Comparison of ENCODE assay signal across 8 mouse cellular contexts in the genomic region with DNA sequence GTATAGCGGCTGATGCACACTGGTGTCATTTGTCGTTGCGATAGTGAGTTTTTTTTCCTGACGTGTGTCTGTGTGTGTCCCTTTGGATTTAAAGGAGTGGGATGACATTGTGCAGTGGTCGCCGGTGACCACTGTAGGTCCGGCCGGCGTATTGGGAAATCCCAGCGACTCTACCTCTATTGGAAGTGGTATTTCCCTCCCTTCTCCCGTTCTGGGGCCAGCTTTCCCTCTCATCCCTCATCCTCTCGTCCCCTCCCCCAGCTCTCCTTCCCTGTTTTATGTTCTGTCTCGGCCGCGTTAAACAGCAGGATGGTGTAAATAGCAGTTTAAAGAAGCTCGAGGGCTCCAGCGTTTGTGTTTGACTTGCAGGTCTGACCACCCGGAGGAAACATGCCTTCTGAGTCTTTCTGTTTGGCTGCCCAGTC. TPM values are rescaled to one million over a fixed set of nuclear protein-coding genes. Genes with fewer than 3 reads are reported as not detected.
DNase-seq lines count a peak whose midpoint lies in the region; ATAC-seq and TF ChIP-seq lines count a peak whose summit lies in the region.

No protein-coding gene starts in this region.

- TF ChIP-seq EP300 in lung, postnatal 0 days (IDR thresholded peaks at IDR 0.05), result no peak

- peak overlapping the region; percentile 81 for H3K4me2 ChIP-seq in heart, embryonic 16.5 days (ENCODE audit: low read depth, low read length)
- H3K4me2 ChIP-seq in lung, postnatal 0 days (replicated peaks; ENCODE audit: low read depth, low read length), result peak overlapping the region; percentile 62

- in situ Hi-C loops in ES-E14 (cut with MboI; ENCODE audit: low sequenced_read_pairs in 2 of 2, unreplicated experiment in 2 of 2), result no loop called here

- peak overlapping the region; percentile 88 for H3K9ac ChIP-seq in ES-E14 (ENCODE audit: insufficient read depth, low read depth, low read length, poor library complexity, severe bottlenecking)
- H3K9ac ChIP-seq in heart, embryonic 16.5 days (ENCODE audit: low read length), result peak overlapping the region; percentile 91
- peak overlapping the region; percentile 83 for H3K9ac ChIP-seq in lung, postnatal 0 days (replicated peaks; ENCODE audit: low read depth)

- H3K36me3 ChIP-seq in ES-E14 (ENCODE audit: control insufficient read depth, insufficient read depth, low read length, poor library complexity, severe bottlenecking), result no peaks in the 10 kb centered on the region; the same call in 1 of the 2 replicates
- H3K36me3 ChIP-seq in erythroblast, embryonic 14.5 days (ENCODE audit: control insufficient read depth), result peaks cover 36% of the 10 kb centered on the region
- no peaks in the 10 kb centered on the region for H3K36me3 ChIP-seq in heart, embryonic 16.5 days (ENCODE audit: control insufficient read depth, insufficient read depth)
- no peaks in the 10 kb centered on the region for H3K36me3 ChIP-seq in lung, postnatal 0 days (ENCODE audit: insufficient read depth, low read length)

- TF ChIP-seq CTCF in lung, postnatal 0 days (IDR thresholded peaks at IDR 0.05), result no peak

- no peak overlapping the region for H3K27ac ChIP-seq in ES-E14 (ENCODE audit: insufficient read depth, low read depth, low read length, poor library complexity, severe bottlenecking)
- H3K27ac ChIP-seq in heart, embryonic 16.5 days (ENCODE audit: low read length), result peak overlapping the region; percentile 93
- H3K27ac ChIP-seq in lung, postnatal 0 days (ENCODE audit: low read length), result peak overlapping the region; percentile 94

- under 1% methylated on average over 18 of the region's 18 CpGs for WGBS in heart, embryonic 16.5 days
- under 1% methylated on average over 18 of the region's 18 CpGs for WGBS in lung, postnatal 0 days

- no peaks in the 10 kb centered on the region for H3K27me3 ChIP-seq in erythroblast, embryonic 14.5 days (ENCODE audit: control insufficient read depth)
- no peaks in the 10 kb centered on the region for H3K27me3 ChIP-seq in heart, embryonic 16.5 days (ENCODE audit: control insufficient read depth, insufficient read depth, low read length)
- H3K27me3 ChIP-seq in lung, postnatal 0 days (replicated peaks; ENCODE audit: insufficient read depth, low read length), result no peaks in the 10 kb centered on the region

- ATAC-seq in heart, embryonic 16.5 days (replicated peaks; ENCODE audit: extremely low read depth, insufficient read depth, low FRiP score), result peak; percentile 24
- peak; percentile 8 for ATAC-seq in lung, postnatal 0 days

- H3K9me3 ChIP-seq in ES-E14 (ENCODE audit: control insufficient read depth, insufficient read depth, low read depth, low read length), result no peaks in the 10 kb centered on the region
- no peaks in the 10 kb centered on the region for H3K9me3 ChIP-seq in erythroblast, embryonic 14.5 days (ENCODE audit: control insufficient read depth, low read length)
- H3K9me3 ChIP-seq in heart, embryonic 16.5 days (replicated peaks; ENCODE audit: control insufficient read depth, low read length), result no peaks in the 10 kb centered on the region
- no peaks in the 10 kb centered on the region for H3K9me3 ChIP-seq in lung, postnatal 0 days (ENCODE audit: low read length)

- peak; percentile 12 for DNase-seq in ES-E14 (ENCODE audit: low read depth, low spot score)
- DNase-seq in adrenal gland, postnatal 36 days, result peak; percentile 39 to 63
- DNase-seq in kidney, postnatal 10 days, result peak; percentile 56
- peak; percentile 58 for DNase-seq in lung, postnatal 0 days (ENCODE audit: low spot score)
- DNase-seq in right cerebral cortex, adult 2 months (ENCODE audit: low spot score in 2 of 2), result peak; percentile 24 to 27
- DNase-seq in c-Kit-positive CD71-positive TER-119-positive erythroid progenitor cells, embryonic 14.5 days (ENCODE audit: low spot score), result no peak

- peaks cover 4% of the 10 kb centered on the region in 2 experiments; a peak in 1 of 4 replicates for H3K4me1 ChIP-seq in ES-E14 (ENCODE audit: control insufficient read depth in 2 of 2, insufficient read depth in 2 of 2, low read length in 2 of 2, poor library complexity in 1 of 2)
- peaks cover 48% of the 10 kb centered on the region for H3K4me1 ChIP-seq in erythroblast, embryonic 14.5 days (ENCODE audit: control insufficient read depth)
- peaks cover 8% of the 10 kb centered on the region for H3K4me1 ChIP-seq in heart, embryonic 16.5 days (ENCODE audit: control insufficient read depth, insufficient read depth, low read length)
- H3K4me1 ChIP-seq in lung, postnatal 0 days (ENCODE audit: insufficient read depth, low read depth, low read length), result peaks cover 4% of the 10 kb centered on the region; the same call in 1 of the 2 replicates

- peak overlapping the region; percentile 89 to 91 for H3K4me3 ChIP-seq in ES-E14 (ENCODE audit: insufficient read depth in 1 of 2, low read depth in 1 of 2, low read length in 2 of 2, poor library complexity in 1 of 2, severe bottlenecking in 1 of 2)
- H3K4me3 ChIP-seq in erythroblast, embryonic 14.5 days (replicated peaks), result peak overlapping the region; percentile 88
- H3K4me3 ChIP-seq in heart, embryonic 16.5 days (ENCODE audit: low read length), result peak overlapping the region; percentile 90
- peak overlapping the region; percentile 83 for H3K4me3 ChIP-seq in lung, postnatal 0 days (ENCODE audit: low read depth, low read length)

TF ChIP-seq in ES-E14, 5 proteins besides CTCF, POLR2A, EP300 and RAD21:
- TF ChIP-seq ZNF384 (IDR thresholded peaks at IDR 0.05; ENCODE audit: low read depth, low read length), result no peak
- no peak for TF ChIP-seq MAFK (IDR thresholded peaks at IDR 0.05; ENCODE audit: insufficient read depth, low read depth, low read length)
- TF ChIP-seq CHD2 (IDR thresholded peaks at IDR 0.05; ENCODE audit: low read depth, low read length), result no peak
- TF ChIP-seq ZC3H11A (IDR thresholded peaks at IDR 0.05; ENCODE audit: borderline replicate concordance, low read depth, low read length), result no peak
- no peak for TF ChIP-seq HCFC1 (IDR thresholded peaks at IDR 0.05; ENCODE audit: borderline replicate concordance, insufficient read depth, low read length)

RNA-seq across cellular contexts. Expression of a gene that starts 0.5 kb away (rescaled TPM):
- total RNA-seq in ES-E14 (2012; rRNA removed), result 32.7 and 34.9 TPM in 2 replicates
- 10 to 100 TPM; 64.1 to 82.4 TPM for total RNA-seq in adrenal gland, postnatal 36 days (2021)
- 0.51 and 0.77 TPM in 2 replicates for polyA plus RNA-seq in erythroblast, embryonic 14.5 days (2012)
- polyA plus RNA-seq in heart, embryonic 16.5 days (2015; fragmentation: Nextera tagmentation; extraction: Ambion mirVana), result 16.0 and 16.5 TPM in 2 replicates
- polyA plus RNA-seq in lung, postnatal 0 days (2015; fragmentation: Nextera tagmentation; extraction: Ambion mirVana), result 21.6 and 22.6 TPM in 2 replicates

RNA-seq across cellular contexts. Expression of a gene that starts 30.7 kb away (rescaled TPM):
- 4.1 and 5.5 TPM in 2 replicates for total RNA-seq in ES-E14 (2012; rRNA removed)
- 1 to 10 TPM; 6.2 to 8.4 TPM for total RNA-seq in adrenal gland, postnatal 36 days (2021)
- 0.98 and 1.2 TPM in 2 replicates for polyA plus RNA-seq in erythroblast, embryonic 14.5 days (2012)
- 3.5 and 4.4 TPM in 2 replicates for polyA plus RNA-seq in heart, embryonic 16.5 days (2015; fragmentation: Nextera tagmentation; extraction: Ambion mirVana)
- 9.6 and 10.0 TPM in 2 replicates for polyA plus RNA-seq in lung, postnatal 0 days (2015; fragmentation: Nextera tagmentation; extraction: Ambion mirVana)
